Mouse (Mus musculus) common myeloid progenitor, adult 5-6 weeks (primary cell): Measurements from ENCODE around the gene U2af1l4. TPM values are rescaled to one million over a fixed set of nuclear protein-coding genes. Genes with fewer than 3 reads are reported as not detected.

Source experiments
- ATAC-seq: replicated peaks from 2 replicates; pipeline ENCODE4 v1.8.0; 2016; ENCODE audit warnings: low read depth, mild to moderate bottlenecking, moderate TSS enrichment, inconsistent platforms; ENCODE audit not compliant: poor library complexity, severe bottlenecking
- total RNA-seq: library from RNA; stranded (forward); fragments of 200-1000, 187-1606 nt; gene quantifications from 2 replicates; pipeline ENCODE4 v1.2.3, GENCODE M21; 2017

Gene U2af1l4
- total RNA-seq, 1 experiment from 2014 or later, result 68.5 TPM

GRCm38 (mm10) chr7:30607706-30608309, 44.7 kb downstream of the U2af1l4 start:
- ATAC-seq, result peak; percentile 92

GRCm38 (mm10) chr7:30608476-30608875, 45.4 kb downstream of the U2af1l4 start:
- no peak for ATAC-seq

- ATAC-seq, result no peak
These were observed 46.9 kb downstream of the U2af1l4 start for GRCm38 (mm10) chr7:30610043-30610442.

- ATAC-seq, result 0 out of 2 replicates have a peak, but pooled peaks have one; percentile 3
These were observed 49.7 kb downstream of the U2af1l4 start, which contains the start of gene Upk1a for GRCm38 (mm10) chr7:30612654-30613402. Gene Upk1a (minus strand): TSS chr7:30612847.

- peak; percentile 69 for ATAC-seq
These were observed 50.5 kb downstream of the U2af1l4 start for GRCm38 (mm10) chr7:30613529-30614112.

GRCm38 (mm10) chr7:30614454-30614853, 51.4 kb downstream of the U2af1l4 start:
- ATAC-seq, result peak; percentile 79

Other genes with a start within 250 kb of the U2af1l4 start
- gene Syne4, start 248.5 kb upstream of the U2af1l4 start, total RNA-seq, result 1.4 TPM in 1 of 2 replicates, not detected in the other
- gene E130208F15Rik, start 241.6 kb upstream of the U2af1l4 start, total RNA-seq, result 0.96 and 3.3 TPM in 2 replicates
- 10.8 and 11.0 TPM in 2 replicates for gene Sdhaf1, start 239.4 kb upstream of the U2af1l4 start, total RNA-seq
- gene Lrfn3, start 200.5 kb upstream of the U2af1l4 start, total RNA-seq, result not detected in 2 replicates
- 94.7 and 118 TPM in 2 replicates for gene Tyrobp, start 149.5 kb upstream of the U2af1l4 start, total RNA-seq
- 9.4 and 11.9 TPM in 2 replicates for gene Hcst, start 143.4 kb upstream of the U2af1l4 start, total RNA-seq
- gene Nfkbid, start 141.6 kb upstream of the U2af1l4 start, total RNA-seq, result 9.0 and 13.0 TPM in 2 replicates
- gene Aplp1, start 117.8 kb upstream of the U2af1l4 start, total RNA-seq, result not detected in 2 replicates
- gene Kirrel2, start 105.6 kb upstream of the U2af1l4 start, total RNA-seq, result not detected in 2 replicates
- gene Nphs1, start 105.0 kb upstream of the U2af1l4 start, total RNA-seq, result 0.19 and 1.8 TPM in 2 replicates
- not detected in 2 replicates for gene Prodh2, start 69.7 kb upstream of the U2af1l4 start, total RNA-seq
- gene Arhgap33, start 28.2 kb upstream of the U2af1l4 start, total RNA-seq, result 5.2 and 9.1 TPM in 2 replicates
- 3.2 and 4.2 TPM in 2 replicates for gene Hspb6, start 11.1 kb upstream of the U2af1l4 start, total RNA-seq
- 4.7 TPM in 2 replicates for gene Proser3, start 11.0 kb upstream of the U2af1l4 start, total RNA-seq
- 20.8 and 21.2 TPM in 2 replicates for gene Lin37, start 3.5 kb upstream of the U2af1l4 start, total RNA-seq
- gene Gm49396, start within 50 bp of the U2af1l4 start, total RNA-seq, result 3.7 and 5.4 TPM in 2 replicates
- 117 and 174 TPM in 2 replicates for gene Psenen, start 326 bp downstream of the U2af1l4 start, total RNA-seq
- 1.8 TPM in 1 of 2 replicates, not detected in the other for gene Igflr1, start 2.1 kb downstream of the U2af1l4 start, total RNA-seq
- 8.9 and 24.9 TPM in 2 replicates for gene Kmt2b, start 25.4 kb downstream of the U2af1l4 start, total RNA-seq
- gene Zbtb32, start 35.6 kb downstream of the U2af1l4 start, total RNA-seq, result 0.32 TPM in 1 of 2 replicates, not detected in the other
- not detected in 2 replicates for gene Upk1a, start 49.5 kb downstream of the U2af1l4 start, total RNA-seq
- 396 and 504 TPM in 2 replicates for gene Cox6b1, start 62.9 kb downstream of the U2af1l4 start, total RNA-seq
- gene Etv2, start 72.6 kb downstream of the U2af1l4 start, total RNA-seq, result not detected in 2 replicates
- gene Rbm42, start 87.0 kb downstream of the U2af1l4 start, total RNA-seq, result 39.4 and 47.8 TPM in 2 replicates
- 17.2 and 27.1 TPM in 2 replicates for gene Haus5, start 101.7 kb downstream of the U2af1l4 start, total RNA-seq
- gene Pmis2, start 108.3 kb downstream of the U2af1l4 start, total RNA-seq, result not detected in 2 replicates
- gene 2200002J24Rik, start 135.6 kb downstream of the U2af1l4 start, total RNA-seq, result not detected in 2 replicates
- 1.1 and 1.8 TPM in 2 replicates for gene Atp4a, start 148.9 kb downstream of the U2af1l4 start, total RNA-seq
- 51.1 and 61.8 TPM in 2 replicates for gene Tmem147, start 166.2 kb downstream of the U2af1l4 start, total RNA-seq
- gene Gapdhs, start 180.4 kb downstream of the U2af1l4 start, total RNA-seq, result not detected in 2 replicates
- 0.78 TPM in 1 of 2 replicates, not detected in the other for gene Sbsn, start 188.2 kb downstream of the U2af1l4 start, total RNA-seq
- 4.2 TPM in 1 of 2 replicates, not detected in the other for gene Dmkn, start 200.5 kb downstream of the U2af1l4 start, total RNA-seq
- gene Krtdap, start 224.6 kb downstream of the U2af1l4 start, total RNA-seq, result not detected in 2 replicates